8 mouse cellular contexts compared by ENCODE assay signal in the genomic region with DNA sequence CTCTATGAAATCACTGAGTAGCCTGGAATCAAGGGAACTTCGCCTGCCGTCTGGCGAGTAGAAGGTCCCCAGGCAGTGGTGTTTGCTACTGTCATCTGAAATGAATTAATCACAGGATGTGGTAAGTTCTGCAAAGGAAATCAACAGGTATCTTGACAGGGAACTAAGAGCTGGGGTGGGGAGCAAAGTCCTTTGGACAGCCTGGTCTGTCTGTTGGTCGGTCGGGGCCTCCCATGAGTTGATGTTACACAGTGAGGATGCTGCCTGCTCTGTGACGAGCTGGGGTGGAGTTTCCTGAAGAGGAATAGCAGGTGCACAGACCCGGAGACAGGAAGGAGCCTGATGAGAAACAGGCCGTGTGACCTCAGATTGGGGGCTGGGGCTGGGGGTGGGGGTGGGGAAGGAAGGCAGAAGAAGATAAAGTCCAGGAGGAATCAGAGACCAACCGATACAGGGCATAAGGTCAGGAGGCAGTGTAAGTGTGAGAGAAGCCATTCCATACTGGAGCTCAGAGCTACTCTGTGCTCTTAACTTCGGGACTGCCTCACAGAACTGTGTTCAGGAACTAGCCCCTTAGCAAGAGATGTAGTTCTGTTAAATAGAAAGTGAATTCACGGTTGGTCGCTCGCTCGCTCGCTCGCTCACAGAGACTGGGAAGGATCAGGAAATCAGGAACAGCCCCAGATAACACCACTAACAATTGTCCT.
DNase-seq lines count a peak whose midpoint lies in the region; ATAC-seq lines count a peak whose summit lies in the region.

No protein-coding gene starts in this region.

- 0 out of 2 replicates have a peak, but pooled peaks cover 4% of the 10 kb centered on the region for H3K4me1 ChIP-seq in hindbrain, embryonic 11.5 days (replicated peaks; ENCODE audit: control insufficient read depth, insufficient read depth, low read length)
- H3K4me1 ChIP-seq in hindbrain, embryonic 14.5 days (replicated peaks; ENCODE audit: control insufficient read depth, insufficient read depth, low read length), result no peaks in the 10 kb centered on the region; the same call in none of the 2 replicates
- peaks cover 35% of the 10 kb centered on the region in 2 experiments for H3K4me1 ChIP-seq in heart, embryonic 14.5 days (ENCODE audit: control insufficient read depth in 2 of 2, insufficient read depth in 2 of 2, low read length in 2 of 2)
- peaks cover 26% of the 10 kb centered on the region for H3K4me1 ChIP-seq in limb, embryonic 13.5 days
- peaks cover 15% of the 10 kb centered on the region for H3K4me1 ChIP-seq in midbrain, embryonic 13.5 days (replicated peaks)

- H3K36me3 ChIP-seq in hindbrain, embryonic 11.5 days (ENCODE audit: control insufficient read depth, insufficient read depth, low read length), result no peaks in the 10 kb centered on the region
- no peaks in the 10 kb centered on the region for H3K36me3 ChIP-seq in hindbrain, embryonic 14.5 days (replicated peaks; ENCODE audit: control insufficient read depth, insufficient read depth)
- H3K36me3 ChIP-seq in heart, embryonic 14.5 days (ENCODE audit: control insufficient read depth, insufficient read depth, low read length), result no peaks in the 10 kb centered on the region
- no peaks in the 10 kb centered on the region for H3K36me3 ChIP-seq in limb, embryonic 13.5 days
- H3K36me3 ChIP-seq in midbrain, embryonic 13.5 days, result no peaks in the 10 kb centered on the region

- 55% methylated on average over 16 of the region's 16 CpGs for WGBS in hindbrain, embryonic 11.5 days
- WGBS in hindbrain, embryonic 14.5 days, result 66% methylated on average over 16 of the region's 16 CpGs
- 29% methylated on average over 16 of the region's 16 CpGs for WGBS in heart, embryonic 14.5 days
- WGBS in limb, embryonic 13.5 days, result 18% methylated on average over 16 of the region's 16 CpGs
- 61% methylated on average over 16 of the region's 16 CpGs for WGBS in midbrain, embryonic 13.5 days

- no peaks in the 10 kb centered on the region for H3K9me3 ChIP-seq in hindbrain, embryonic 11.5 days (ENCODE audit: control insufficient read depth, low read length)
- H3K9me3 ChIP-seq in hindbrain, embryonic 14.5 days (ENCODE audit: control insufficient read depth, low read length), result no peaks in the 10 kb centered on the region
- no peaks in the 10 kb centered on the region for H3K9me3 ChIP-seq in heart, embryonic 14.5 days (ENCODE audit: control insufficient read depth, low read length)
- no peaks in the 10 kb centered on the region for H3K9me3 ChIP-seq in limb, embryonic 13.5 days
- no peaks in the 10 kb centered on the region for H3K9me3 ChIP-seq in midbrain, embryonic 13.5 days

- no peak for ATAC-seq in hindbrain, embryonic 11.5 days (ENCODE audit: low FRiP score)
- no peak for ATAC-seq in hindbrain, embryonic 14.5 days (ENCODE audit: low FRiP score)
- peak; percentile 55; the same call in 1 of the 2 replicates for ATAC-seq in heart, embryonic 14.5 days (ENCODE audit: insufficient number of reproducible peaks, insufficient read depth, low FRiP score, low read depth)
- ATAC-seq in limb, embryonic 13.5 days (ENCODE audit: low FRiP score, low read depth), result no peak
- ATAC-seq in midbrain, embryonic 13.5 days, result no peak

- H3K4me2 ChIP-seq in hindbrain, embryonic 11.5 days (replicated peaks; ENCODE audit: low read depth, low read length), result no peak overlapping the region
- no peak overlapping the region for H3K4me2 ChIP-seq in hindbrain, embryonic 14.5 days (replicated peaks)
- H3K4me2 ChIP-seq in heart, embryonic 14.5 days (ENCODE audit: low read length), result peak overlapping the region; percentile 55
- H3K4me2 ChIP-seq in limb, embryonic 13.5 days (replicated peaks), result peak overlapping the region; percentile 21; the same call in 1 of the 2 replicates
- no peak overlapping the region for H3K4me2 ChIP-seq in midbrain, embryonic 13.5 days (replicated peaks)

- no peak overlapping the region for H3K9ac ChIP-seq in hindbrain, embryonic 11.5 days (ENCODE audit: low read depth, low read length)
- no peak overlapping the region for H3K9ac ChIP-seq in hindbrain, embryonic 14.5 days
- H3K9ac ChIP-seq in heart, embryonic 14.5 days (ENCODE audit: low read length), result peak overlapping the region; percentile 41
- H3K9ac ChIP-seq in limb, embryonic 13.5 days, result no peak overlapping the region
- H3K9ac ChIP-seq in midbrain, embryonic 13.5 days (replicated peaks), result no peak overlapping the region

- H3K27ac ChIP-seq in hindbrain, embryonic 11.5 days (ENCODE audit: low read depth, low read length), result no peak overlapping the region
- H3K27ac ChIP-seq in hindbrain, embryonic 14.5 days, result no peak overlapping the region
- H3K27ac ChIP-seq in heart, embryonic 14.5 days (replicated peaks in 1 of 2; ENCODE audit: control insufficient read depth in 1 of 2, insufficient read depth in 1 of 2, low read depth in 2 of 2, low read length in 2 of 2), result peak overlapping the region; percentile 90 to 91
- peak overlapping the region; percentile 55; the same call in 1 of the 2 replicates for H3K27ac ChIP-seq in limb, embryonic 13.5 days
- no peak overlapping the region for H3K27ac ChIP-seq in midbrain, embryonic 13.5 days

- DNase-seq in hindbrain, embryonic 11.5 days (ENCODE audit: low spot score), result peak; percentile 6
- DNase-seq in hindbrain, embryonic 14.5 days (ENCODE audit: low spot score), result no peak
- peak; percentile 18 for DNase-seq in retina, embryonic 14.5 days (ENCODE audit: low spot score)
- DNase-seq in cerebellum, adult 18-20 months, result no peak
- no peak for DNase-seq in cerebellum, adult 9-11 months

- no peak overlapping the region for H3K4me3 ChIP-seq in hindbrain, embryonic 11.5 days (ENCODE audit: low read depth, low read length)
- H3K4me3 ChIP-seq in hindbrain, embryonic 14.5 days (replicated peaks; ENCODE audit: low read length), result no peak overlapping the region
- H3K4me3 ChIP-seq in heart, embryonic 14.5 days (ENCODE audit: control insufficient read depth in 1 of 2, insufficient read depth in 1 of 2, low read depth in 1 of 2, low read length in 2 of 2), result no peak overlapping the region
- no peak overlapping the region for H3K4me3 ChIP-seq in limb, embryonic 13.5 days
- no peak overlapping the region for H3K4me3 ChIP-seq in midbrain, embryonic 13.5 days (replicated peaks)

- no peaks in the 10 kb centered on the region for H3K27me3 ChIP-seq in hindbrain, embryonic 11.5 days (ENCODE audit: control insufficient read depth, insufficient read depth, low read length)
- no peaks in the 10 kb centered on the region for H3K27me3 ChIP-seq in hindbrain, embryonic 14.5 days (ENCODE audit: control insufficient read depth, insufficient read depth, low read length)
- H3K27me3 ChIP-seq in heart, embryonic 14.5 days (ENCODE audit: control insufficient read depth, insufficient read depth, low read length), result no peaks in the 10 kb centered on the region
- no peaks in the 10 kb centered on the region for H3K27me3 ChIP-seq in limb, embryonic 13.5 days
- no peaks in the 10 kb centered on the region for H3K27me3 ChIP-seq in midbrain, embryonic 13.5 days

Comparison
In these comparisons a context has a peak if more than half of its experiments do, and no peak if none do; other contexts are left out.
1. DNase-seq: peak in hindbrain, embryonic 11.5 days (single experiment) and retina, embryonic 14.5 days (single experiment); none in hindbrain, embryonic 14.5 days (single experiment), cerebellum, adult 18-20 months (0 of 2) and cerebellum, adult 9-11 months (single experiment).
2. H3K27ac ChIP-seq: peak in heart, embryonic 14.5 days (2 of 2) and limb, embryonic 13.5 days (single experiment); none in hindbrain, embryonic 11.5 days (single experiment), hindbrain, embryonic 14.5 days (single experiment) and midbrain, embryonic 13.5 days (single experiment).
3. H3K4me2 ChIP-seq: peak in heart, embryonic 14.5 days (single experiment) and limb, embryonic 13.5 days (single experiment); none in hindbrain, embryonic 11.5 days (single experiment), hindbrain, embryonic 14.5 days (single experiment) and midbrain, embryonic 13.5 days (single experiment).